Mouse (Mus musculus) lung, embryonic 16.5 days (tissue): ENCODE data around the gene Fmo6. TPM values are rescaled to one million over a fixed set of nuclear protein-coding genes. Genes with fewer than 3 reads are reported as not detected.

Experiments
- ATAC-seq: fragments of 200-750 bp; cut with Nextera tagmentation; 2 replicates; pipeline ENCODE4 v1.8.0; 2017; ENCODE audit warnings: low read depth, mild to moderate bottlenecking, moderate library complexity
- H3K27ac ChIP-seq: fragments of 300-500 bp; sonication (generic); 2 replicates; pipeline ENCODE4 v1.5.1; 2014; ENCODE audit warnings: mild to moderate bottlenecking, control low read depth, low read length
- H3K27me3 ChIP-seq: fragments of 300-500 bp; sonication (generic); 2 replicates; pipeline ENCODE4 v1.6.1; 2014; ENCODE audit warnings: low read depth, low read length, mixed read lengths; ENCODE audit not compliant: control insufficient read depth, insufficient read depth
- H3K36me3 ChIP-seq: fragments of 300-500 bp; sonication (generic); 2 replicates; pipeline ENCODE4 v1.6.1; 2014; ENCODE audit warnings: low read length; ENCODE audit not compliant: control insufficient read depth, insufficient read depth
- H3K4me1 ChIP-seq: fragments of 300-500 bp; sonication (generic); replicated peaks from 2 replicates; pipeline ENCODE4 v1.6.1; 2014; ENCODE audit warnings: low read length, mixed read lengths; ENCODE audit not compliant: control insufficient read depth, insufficient read depth
- H3K4me2 ChIP-seq: fragments of 300-500 bp; sonication (generic); 2 replicates; pipeline ENCODE4 v1.6.1; 2014; ENCODE audit warnings: low read depth, low read length, control low read depth
- H3K4me3 ChIP-seq: fragments of 300-500 bp; sonication (generic); 2 replicates; pipeline ENCODE4 v1.5.1; 2014; ENCODE audit warnings: mild to moderate bottlenecking, low read length, control low read depth
- H3K9ac ChIP-seq: fragments of 300-500 bp; sonication (generic); 2 replicates; pipeline ENCODE4 v1.6.1; 2014; ENCODE audit warnings: low read length, control low read depth
- H3K9me3 ChIP-seq: fragments of 300-500 bp; sonication (generic); 2 replicates; pipeline ENCODE4 v1.6.1; 2016; ENCODE audit warnings: low read length; ENCODE audit not compliant: control insufficient read depth
- WGBS: fragments of 180-500 bp; shearing (Covaris S2); extraction: QIAGEN DNeasy Blood & Tissue Kit; methylation state at CpG from one replicate; pipeline ENCODE4 v1.1.7; 2014; 5-methylcytosine and 5-hydroxymethylcytosine counted together
- polyA plus RNA-seq: library from polyadenylated mRNA; unstranded; fragments of >200 nt; fragmentation: Nextera tagmentation; extraction: Ambion mirVana; gene quantifications from 2 replicates; pipeline ENCODE4 v1.2.1, GENCODE M21; 2015

Fmo6 gene
- polyA plus RNA-seq, 1 experiment from 2014 or later = not detected

- no peak overlapping the region for H3K4me3 ChIP-seq
- 52% methylated on average over 2 of the region's 2 CpGs for WGBS
- no peak overlapping the region for H3K4me2 ChIP-seq
- no peak overlapping the region for H3K27ac ChIP-seq
- H3K9me3 ChIP-seq = no peaks in the 10 kb centered on the region
- no peaks in the 10 kb centered on the region for H3K27me3 ChIP-seq
- H3K9ac ChIP-seq = no peak overlapping the region
- H3K36me3 ChIP-seq = no peaks in the 10 kb centered on the region
- 0 out of 2 replicates have a peak, but pooled peaks cover 3% of the 10 kb centered on the region for H3K4me1 ChIP-seq
- ATAC-seq = no peak
These were observed 6.7 kb downstream of the Fmo6 start for GRCm38 (mm10) chr1:162930631-162931030.

GRCm38 (mm10) chr1:162929146-162929545 is 8.2 kb downstream of the Fmo6 start:
- Histone ChIP-seq H3K4me1 (0 out of 2 replicates have a peak, but pooled peaks cover 3% of the 10 kb centered on the region), H3K27me3 (no peaks in the 10 kb centered on the region), H3K36me3 (no peaks in the 10 kb centered on the region), H3K4me2 (no peak overlapping the region), H3K27ac (no peak overlapping the region), H3K4me3 (no peak overlapping the region), H3K9me3 (no peaks in the 10 kb centered on the region), H3K9ac (no peak overlapping the region)
- ATAC-seq = no peak
- WGBS = 89% methylated on average over 3 of the region's 3 CpGs

GRCm38 (mm10) chr1:162925121-162925520 is 12.2 kb downstream of the Fmo6 start:
- Histone ChIP-seq H3K27me3 (no peaks in the 10 kb centered on the region), H3K9ac (no peak overlapping the region), H3K4me2 (no peak overlapping the region), H3K27ac (no peak overlapping the region), H3K4me1 (no peaks in the 10 kb centered on the region), H3K36me3 (no peaks in the 10 kb centered on the region), H3K4me3 (no peak overlapping the region), H3K9me3 (no peaks in the 10 kb centered on the region)
- ATAC-seq = no peak
- WGBS = 63% methylated on average over 1 of the region's 1 CpGs

GRCm38 (mm10) chr1:162916661-162917060 is 20.7 kb downstream of the Fmo6 start:
- Histone ChIP-seq H3K9ac (no peak overlapping the region), H3K4me2 (no peak overlapping the region), H3K27ac (no peak overlapping the region), H3K4me1 (no peaks in the 10 kb centered on the region), H3K36me3 (no peaks in the 10 kb centered on the region), H3K4me3 (no peak overlapping the region), H3K9me3 (no peaks in the 10 kb centered on the region), H3K27me3 (no peaks in the 10 kb centered on the region)
- ATAC-seq = no peak
- 64% methylated on average over 8 of the region's 8 CpGs for WGBS

GRCm38 (mm10) chr1:162914932-162915556 is 22.3 kb downstream of the Fmo6 start:
- 62% methylated on average over 4 of the region's 4 CpGs for WGBS
- H3K9ac ChIP-seq = no peak overlapping the region

GRCm38 (mm10) chr1:162912085-162912484 is 25.2 kb downstream of the Fmo6 start:
- Histone ChIP-seq H3K4me1 (no peaks in the 10 kb centered on the region), H3K36me3 (no peaks in the 10 kb centered on the region), H3K27ac (no peak overlapping the region), H3K9ac (no peak overlapping the region), H3K4me3 (no peak overlapping the region), H3K9me3 (no peaks in the 10 kb centered on the region), H3K27me3 (no peaks in the 10 kb centered on the region), H3K4me2 (no peak overlapping the region)
- peak; percentile 89 for ATAC-seq

More at GRCm38 (mm10) chr1:162914932-162915556, 22.3 kb downstream of the Fmo6 start:
- H3K4me2 ChIP-seq = no peak overlapping the region
- no peak overlapping the region for H3K27ac ChIP-seq
- peak; percentile 53; the same call in 1 of the 2 replicates for ATAC-seq
- H3K4me1 ChIP-seq = no peaks in the 10 kb centered on the region
- H3K4me3 ChIP-seq = no peak overlapping the region
- no peaks in the 10 kb centered on the region for H3K36me3 ChIP-seq
- H3K9me3 ChIP-seq = no peaks in the 10 kb centered on the region
- H3K27me3 ChIP-seq = no peaks in the 10 kb centered on the region

- H3K9ac ChIP-seq = no peak overlapping the region
- no peaks in the 10 kb centered on the region for H3K36me3 ChIP-seq
- no peaks in the 10 kb centered on the region for H3K27me3 ChIP-seq
- no peaks in the 10 kb centered on the region for H3K9me3 ChIP-seq
- 0 out of 2 replicates have a peak, but pooled peaks cover 2% of the 10 kb centered on the region for H3K4me1 ChIP-seq
- ATAC-seq = no peak
- WGBS = 77% methylated on average over 4 of the region's 4 CpGs
- no peak overlapping the region for H3K4me2 ChIP-seq
- H3K4me3 ChIP-seq = no peak overlapping the region
- no peak overlapping the region for H3K27ac ChIP-seq
These were observed 35.4 kb downstream of the Fmo6 start for GRCm38 (mm10) chr1:162901879-162902278.

- 0 out of 2 replicates have a peak within 1 kb of the TSS, but pooled peaks have one; percentile 6 for H3K27ac ChIP-seq
- H3K4me2 ChIP-seq = peak within 1 kb of the TSS; percentile 28
- H3K9me3 ChIP-seq = no peaks in the 10 kb centered on the region
- H3K27me3 ChIP-seq = no peaks in the 10 kb centered on the region
- 52% methylated on average over 14 of the region's 14 CpGs for WGBS
- peak within 1 kb of the TSS; percentile 43 for H3K9ac ChIP-seq
- H3K36me3 ChIP-seq = no peaks in the 10 kb centered on the region
- peak; percentile 62 for ATAC-seq
- H3K4me1 ChIP-seq = 0 out of 2 replicates have a peak, but pooled peaks cover 2% of the 10 kb centered on the region
- peak within 1 kb of the TSS; percentile 30 for H3K4me3 ChIP-seq
These were observed 39.2 kb downstream of the Fmo6 start, which contains the start of gene Fmo2 for GRCm38 (mm10) chr1:162897838-162898811. Gene Fmo2, minus strand, starts transcription at chr1:162898726.

GRCm38 (mm10) chr1:162895900-162896299 is 41.4 kb downstream of the Fmo6 start:
- ATAC-seq = no peak
- H3K4me3 ChIP-seq = no peak overlapping the region
- no peaks in the 10 kb centered on the region for H3K36me3 ChIP-seq
- no peak overlapping the region for H3K27ac ChIP-seq
- H3K9me3 ChIP-seq = no peaks in the 10 kb centered on the region
- 0 out of 2 replicates have a peak, but pooled peaks cover 4% of the 10 kb centered on the region for H3K4me1 ChIP-seq
- no peak overlapping the region for H3K9ac ChIP-seq
- 0 out of 2 replicates have a peak overlapping the region, but pooled peaks have one; percentile 20 for H3K4me2 ChIP-seq
- no peaks in the 10 kb centered on the region for H3K27me3 ChIP-seq
- WGBS = 27% methylated on average over 6 of the region's 6 CpGs
